Mouse (Mus musculus): ENCODE results near the gene Traf3ip3.

Gene Traf3ip3

DNA sequence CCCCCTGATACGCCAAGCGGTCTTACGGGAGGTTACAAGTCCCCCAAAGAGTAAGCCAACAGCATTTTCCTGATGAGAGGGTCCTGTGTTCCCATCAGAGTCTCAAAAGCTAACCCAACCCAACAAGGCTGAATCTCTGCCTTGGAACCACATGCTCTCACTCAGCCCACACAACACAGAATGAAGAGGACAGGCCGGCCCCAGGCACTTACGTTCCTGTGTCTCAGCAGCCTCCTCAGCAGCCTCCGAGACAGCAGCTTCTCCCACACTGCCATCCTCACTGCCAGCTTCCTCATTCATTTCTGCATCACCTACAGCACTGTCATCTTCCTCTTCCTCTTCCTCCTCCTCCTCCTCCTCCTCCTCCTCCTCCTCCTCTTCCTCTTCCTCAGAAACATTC, 73.4 kb downstream of the Traf3ip3 start:
- DNase-seq (ENCODE audit: low spot score) = no peak

DNA sequence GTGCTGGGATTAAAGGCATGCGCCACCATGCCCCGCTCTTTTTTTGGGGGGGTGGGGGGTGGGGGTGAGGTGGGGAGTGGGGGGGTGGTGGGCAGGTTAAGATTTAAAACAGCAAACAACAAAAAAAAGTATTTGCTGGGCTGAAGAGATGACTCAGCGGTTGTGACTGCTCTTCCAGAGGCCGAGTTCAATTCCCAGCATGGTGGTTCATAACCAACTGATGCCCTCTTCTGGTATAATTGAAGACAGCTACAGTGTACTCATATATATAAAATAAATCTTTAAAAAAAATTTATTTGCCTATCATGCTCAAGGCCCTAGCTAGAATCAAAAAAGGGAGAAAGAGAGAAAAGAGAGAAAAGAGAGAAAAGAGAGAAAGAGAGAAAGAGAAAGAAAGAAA, 75.7 kb downstream of the Traf3ip3 start:
- no peak for DNase-seq (ENCODE audit: low spot score)
